Mouse (Mus musculus) heart, adult 8-10 months (tissue): ENCODE results near the gene 6330403K07Rik. TPM values are rescaled to one million over a fixed set of nuclear protein-coding genes. Genes with fewer than 3 reads are reported as not detected.

Experiments used
- DNase-seq: peaks from one replicate; pipeline ENCODE4 v3.0.0; 2022; ENCODE audit warnings: low spot score
- total RNA-seq, 4 experiments: library from RNA; stranded (reverse); gene quantifications; 2 replicates each; pipeline ENCODE4 v1.2.4; 2022

6330403K07Rik gene
- total RNA-seq, result 1 to 10 TPM in 1 of 4 experiments, under 1 TPM in 3; 0.41 to 1.2 (median 0.57) TPM

DNA sequence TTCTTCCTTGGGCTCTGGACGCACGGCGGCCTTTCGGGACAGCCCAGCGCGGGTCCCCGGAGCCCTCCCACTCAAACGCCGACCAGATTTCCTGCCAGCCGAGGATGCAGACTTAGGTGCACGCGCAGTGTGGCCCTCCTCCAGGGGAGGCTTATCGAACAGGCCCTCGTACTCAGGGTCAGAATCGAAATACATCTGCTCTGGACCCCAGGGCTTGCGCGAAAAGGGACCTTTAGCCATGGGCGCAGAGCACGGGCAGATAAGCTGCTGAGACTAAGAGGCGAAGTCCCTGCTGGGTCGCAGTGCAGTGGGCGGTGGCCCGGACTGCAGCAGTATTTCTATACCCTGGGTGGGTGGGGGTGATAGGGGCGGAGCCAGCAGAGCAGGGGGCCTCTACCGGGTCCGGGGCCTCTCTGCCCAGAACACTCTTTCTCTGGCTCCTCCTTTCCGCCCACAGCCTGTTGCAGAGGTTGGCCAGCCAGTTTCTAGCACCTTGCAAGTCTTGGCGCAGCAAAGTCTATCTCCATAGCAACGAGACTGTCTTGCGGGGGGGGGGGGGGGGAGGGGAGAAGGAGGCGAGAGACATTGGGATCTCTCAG is at the start of gene 6330403K07Rik:
Gene 6330403K07Rik, minus strand, starts transcription at position 351 of the 599 bp plus-strand sequence.
- DNase-seq, result no peak

DNA sequence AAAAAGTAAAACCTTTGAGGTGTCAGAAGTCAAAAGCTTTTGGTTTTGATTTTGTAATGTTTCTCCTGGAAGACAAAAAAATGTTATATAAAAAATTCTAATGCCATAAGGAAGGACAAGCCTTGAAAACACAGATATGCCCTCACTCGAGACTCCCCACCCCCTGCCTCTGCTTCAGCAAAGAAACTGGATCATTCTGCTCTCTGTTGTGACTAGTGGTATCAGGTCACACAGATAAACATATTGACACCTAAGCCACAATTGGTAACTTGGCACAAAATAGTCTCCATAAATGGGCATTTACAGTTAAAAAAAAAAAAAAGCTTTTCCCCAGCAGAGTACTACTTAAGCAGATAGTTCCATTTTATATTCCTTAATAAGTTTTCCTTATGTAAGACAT is 43.0 kb upstream of the 6330403K07Rik start:
- DNase-seq, result no peak

DNA sequence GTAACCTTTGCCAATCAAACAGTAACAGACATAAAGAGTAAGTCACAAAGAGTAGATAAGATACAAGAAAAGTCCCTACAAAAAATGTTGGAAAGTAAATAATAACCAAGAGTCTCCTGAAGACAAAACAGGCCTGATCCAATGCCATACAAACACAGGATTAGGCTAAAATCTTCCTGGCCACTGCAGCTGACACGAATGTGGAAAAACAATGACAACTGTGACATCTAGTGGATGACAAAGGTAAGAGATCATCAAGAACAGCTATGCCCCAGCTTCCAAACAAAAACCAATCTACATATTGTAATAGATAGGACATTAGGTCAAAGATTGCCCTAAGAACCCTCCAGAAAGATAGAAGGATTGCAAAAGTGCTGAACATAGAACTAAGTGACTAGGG is 19.2 kb upstream of the 6330403K07Rik start:
- DNase-seq, result peak; percentile 6

DNA sequence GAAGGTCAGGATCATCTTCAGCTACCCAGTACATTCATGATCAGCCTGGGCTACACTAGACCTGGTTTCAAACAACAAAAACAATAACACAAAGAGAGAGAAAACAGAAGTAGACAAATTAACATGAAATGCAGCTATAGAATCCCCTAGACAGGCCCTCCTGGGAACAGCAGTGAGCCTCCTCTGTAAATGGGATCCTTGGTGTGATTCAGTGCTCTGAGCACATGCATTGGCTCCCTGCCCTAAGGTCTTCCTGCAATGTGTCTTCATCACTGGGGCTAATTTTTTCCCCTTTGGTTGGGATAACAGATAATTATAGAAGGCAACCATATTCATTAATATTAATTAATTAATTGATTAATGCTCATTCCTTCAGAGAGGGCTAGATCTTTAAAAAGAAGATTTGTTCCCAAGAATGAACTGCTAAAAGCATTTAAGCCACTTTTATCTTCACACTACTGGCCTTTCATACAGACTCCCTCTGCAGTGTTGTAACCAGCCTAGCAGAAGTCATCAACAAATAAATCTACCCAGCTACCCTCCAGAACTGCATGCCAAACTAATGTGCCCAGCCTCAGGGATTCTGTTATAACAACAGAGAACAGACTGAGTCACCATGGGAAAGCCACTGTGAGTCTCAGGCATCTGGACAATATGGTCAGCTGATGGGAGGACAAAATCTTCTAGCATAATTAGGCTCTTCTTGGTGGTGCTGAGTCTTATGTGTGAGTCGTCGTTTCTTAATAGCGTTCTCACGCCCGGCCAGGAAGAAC is 6.4 kb upstream of the 6330403K07Rik start:
- no peak for DNase-seq

DNA sequence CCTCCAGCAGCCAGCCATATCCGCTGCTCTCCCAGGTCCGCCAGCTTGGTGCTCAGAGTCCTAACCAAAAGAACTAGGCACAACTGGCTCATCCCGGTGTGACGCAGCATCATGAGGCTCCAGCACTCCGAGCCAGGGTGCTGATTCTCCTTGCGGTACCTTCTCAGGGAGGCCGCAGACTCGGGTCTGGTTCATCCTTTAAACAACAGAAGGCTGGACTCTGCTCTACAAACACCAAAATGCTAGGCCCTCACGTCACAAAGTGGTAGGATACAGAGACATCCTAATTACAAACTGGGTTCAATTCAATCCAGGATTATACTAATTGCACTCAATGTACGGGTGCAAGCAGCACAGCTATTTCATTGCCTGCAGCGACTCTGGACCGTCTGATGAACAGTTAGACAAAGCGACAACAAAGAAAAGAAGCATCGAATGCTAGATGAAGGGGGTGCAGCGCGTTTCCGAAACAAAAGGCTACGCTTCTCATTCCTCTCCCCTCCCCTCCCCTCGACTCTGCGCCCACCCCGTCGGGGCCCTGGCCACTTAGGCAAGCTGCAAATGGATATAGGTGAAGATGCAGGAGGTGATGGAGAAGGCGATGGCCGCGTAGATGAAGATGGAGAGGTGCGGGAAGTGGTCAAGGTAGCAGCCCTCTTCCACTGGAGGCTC is 686 bp downstream of the 6330403K07Rik start:
- DNase-seq, result no peak

DNA sequence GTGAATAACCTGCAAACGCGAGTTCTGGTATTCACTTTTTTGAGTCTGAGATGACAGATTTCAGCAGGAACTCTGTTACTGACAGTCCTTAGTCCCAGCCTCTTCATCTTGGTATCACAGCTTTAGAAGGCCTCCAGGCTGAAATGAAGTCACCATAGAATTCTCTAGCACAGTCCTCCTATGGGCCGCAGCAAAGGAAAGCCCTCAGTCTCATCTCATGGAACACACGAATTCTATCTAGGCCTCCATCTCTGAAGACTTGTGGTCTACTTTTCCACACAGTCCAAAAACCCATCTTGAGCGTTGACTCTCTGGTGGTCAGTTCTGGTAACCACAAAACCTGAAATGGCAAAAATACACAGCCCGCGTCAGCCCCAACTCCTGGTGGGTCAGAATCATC is 1.2 kb downstream of the 6330403K07Rik start:
- DNase-seq, result no peak

DNA sequence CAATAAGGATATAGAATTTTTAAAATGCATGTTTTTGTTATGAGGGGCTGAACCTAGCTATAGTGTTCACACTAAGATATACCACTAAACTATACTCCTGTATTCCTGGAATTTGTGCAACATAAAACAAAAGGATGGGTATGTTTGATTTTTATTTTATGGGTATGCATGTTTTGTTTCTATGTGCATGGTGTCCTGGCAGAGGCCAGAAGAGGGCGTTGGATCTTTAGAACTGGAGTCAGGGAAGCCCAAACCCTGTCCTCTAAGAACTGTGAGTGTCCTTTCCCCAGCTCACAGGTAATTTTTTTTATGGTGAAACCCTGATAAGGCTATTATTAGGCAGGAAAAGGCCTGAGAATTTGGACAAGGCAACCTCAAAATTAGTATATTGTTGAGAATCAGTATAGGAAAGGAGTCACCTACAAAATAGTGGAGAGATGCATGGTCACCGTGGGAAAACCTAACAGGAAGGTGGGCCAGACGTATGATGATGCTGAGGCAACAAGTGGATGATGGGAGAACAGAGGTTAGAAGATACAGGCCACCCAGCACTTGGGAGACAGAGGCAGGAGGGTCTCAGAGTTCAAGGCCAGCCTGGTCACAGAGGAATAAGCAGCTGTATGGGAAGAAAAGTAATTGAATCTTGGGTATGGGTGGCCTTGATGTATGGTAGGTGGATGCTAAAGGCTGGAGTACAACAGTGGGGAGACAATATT is 3.8 kb downstream of the 6330403K07Rik start:
- no peak for DNase-seq

DNA sequence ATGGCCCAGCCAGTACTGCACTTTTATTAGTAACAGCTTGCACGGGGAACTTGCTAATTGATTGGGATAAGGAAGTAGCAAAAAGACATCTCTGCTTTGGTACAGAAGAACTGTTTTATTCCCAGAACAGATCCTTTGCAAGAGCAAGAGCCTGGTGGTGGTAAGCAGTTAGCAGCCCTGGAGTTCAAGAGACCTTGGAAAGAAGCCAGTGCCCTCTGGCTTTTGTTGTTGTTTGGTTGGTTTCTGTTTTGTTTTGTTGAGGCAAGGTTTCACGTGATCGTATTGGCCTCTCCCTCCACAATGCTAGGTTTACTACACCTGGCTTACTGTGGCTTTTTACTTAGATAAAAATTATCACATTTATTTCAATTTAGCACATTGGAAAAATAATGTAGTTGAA is 5.0 kb downstream of the 6330403K07Rik start:
- no peak for DNase-seq

DNA sequence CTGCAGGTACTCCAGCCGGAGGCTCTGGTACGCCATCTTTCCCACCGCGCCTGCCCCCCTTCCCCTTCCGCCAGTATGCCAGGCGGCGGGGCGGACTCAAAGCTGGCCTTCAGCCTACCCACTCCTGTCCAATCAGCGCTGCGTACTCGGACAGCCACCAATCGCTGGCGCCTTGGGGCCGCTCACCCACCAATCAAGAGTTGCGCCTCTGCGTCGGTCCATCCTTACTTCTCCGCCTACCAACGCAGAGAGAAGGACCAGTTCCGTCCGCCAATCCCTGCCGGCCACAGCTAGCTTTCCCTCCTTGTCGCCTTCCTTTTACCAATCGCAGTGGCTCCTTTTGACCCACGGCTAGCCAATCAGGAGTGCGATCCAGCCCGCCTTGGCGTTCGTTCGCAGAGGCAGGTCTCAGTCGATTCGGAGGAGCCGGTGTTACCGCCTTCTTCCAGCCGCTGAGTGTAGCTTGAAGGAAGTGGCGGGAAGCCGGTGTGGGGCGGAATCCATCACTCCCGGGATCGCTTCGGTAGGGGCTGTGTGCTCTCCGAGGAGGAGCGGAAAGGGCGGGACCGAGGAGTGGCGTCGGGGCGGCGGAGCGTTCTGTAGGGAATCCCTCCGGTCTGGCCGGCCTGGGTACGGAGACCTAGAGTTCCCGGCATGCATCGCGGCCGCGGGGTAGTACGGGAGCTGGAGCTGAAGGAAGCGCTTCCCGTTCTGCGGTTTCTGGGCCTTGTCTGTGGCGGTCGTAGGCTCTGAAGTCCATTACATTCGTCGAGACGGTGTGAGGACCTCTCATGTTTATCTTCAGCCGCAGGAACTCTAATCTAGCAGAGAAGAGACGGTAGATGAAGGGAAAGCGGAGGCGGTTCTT is 13.9 kb downstream of the 6330403K07Rik start, which contains the start of the genes Mis12 and Derl2:
Gene Mis12, plus strand, starts transcription at position 411 of the 868 bp plus-strand sequence.
Gene Derl2, minus strand, starts transcription at position 641 of the 868 bp plus-strand sequence.
- peak; percentile 99 for DNase-seq

DNA sequence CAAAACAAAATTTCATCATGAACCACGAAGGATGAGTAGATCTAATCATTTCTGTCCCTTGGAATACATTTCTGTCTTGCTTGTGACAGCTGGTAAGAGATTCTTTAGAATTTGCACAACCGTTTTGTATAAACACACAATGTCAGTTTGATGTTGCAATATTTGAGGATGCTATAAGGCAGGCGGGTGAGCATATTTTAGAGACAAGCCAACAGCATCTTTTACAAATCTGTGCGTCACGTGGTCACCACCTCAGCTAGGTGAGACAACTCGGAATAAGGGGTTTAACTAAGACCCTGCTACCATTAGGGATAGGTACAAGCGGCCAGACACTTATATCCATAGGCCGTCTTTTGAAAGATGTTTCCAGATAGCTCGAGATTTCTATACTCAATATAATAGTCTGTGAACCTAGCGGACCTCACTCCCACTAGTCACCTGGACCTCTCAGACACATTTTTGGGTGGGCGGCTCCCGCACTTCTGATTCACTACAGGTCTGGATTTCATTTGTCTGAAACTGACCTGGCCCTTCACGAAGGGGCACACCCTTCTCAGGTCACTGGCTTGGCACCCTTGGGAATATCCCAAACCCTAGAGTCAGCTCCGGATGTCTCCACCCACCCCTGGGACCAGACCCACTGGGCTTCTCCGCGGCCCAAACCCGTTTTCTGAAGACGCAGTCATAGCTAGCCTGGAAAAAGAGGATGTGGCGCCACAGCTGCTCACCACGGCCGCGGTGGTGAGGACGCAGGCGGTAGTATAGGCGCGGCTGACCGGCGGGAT is 14.7 kb downstream of the 6330403K07Rik start:
- DNase-seq, result no peak

DNA sequence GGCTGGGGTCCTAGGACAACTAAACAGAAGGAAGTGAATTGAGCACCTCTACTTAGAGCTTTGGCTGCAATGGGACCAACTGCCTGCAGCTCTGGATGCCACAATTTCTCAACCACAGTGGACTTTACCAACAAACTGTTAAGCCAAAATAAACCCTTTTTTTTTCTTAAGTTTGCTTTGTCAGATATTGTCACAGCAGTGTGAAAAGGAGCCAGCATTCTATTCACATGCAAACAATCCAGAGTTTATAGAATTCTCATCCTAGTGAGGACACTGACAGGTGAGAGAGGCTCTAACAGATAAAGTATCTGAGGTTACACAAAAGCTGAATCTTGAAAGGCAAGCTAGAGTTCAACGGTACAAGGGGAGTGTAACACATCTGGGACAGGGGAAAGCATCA is 16.3 kb downstream of the 6330403K07Rik start:
- DNase-seq, result no peak

DNA sequence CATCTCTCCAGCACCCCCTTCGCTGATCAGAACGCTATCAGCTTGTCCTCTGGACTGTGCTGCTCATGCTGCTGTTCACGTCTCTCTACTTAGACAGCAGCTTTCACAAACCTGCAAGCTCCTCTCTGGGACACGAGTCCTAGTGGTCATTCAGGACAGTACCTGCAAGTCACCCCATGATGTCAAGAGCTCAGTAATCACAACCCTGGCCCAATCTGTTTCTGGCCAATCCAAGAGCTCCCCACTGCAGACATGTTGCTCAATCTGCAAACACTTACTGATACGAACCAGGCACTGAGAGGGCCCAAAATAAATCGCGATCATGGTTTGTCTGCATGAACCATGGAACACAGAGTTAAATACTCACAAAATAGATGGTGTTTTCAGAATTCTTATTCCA is 20.6 kb downstream of the 6330403K07Rik start:
- DNase-seq, result no peak

DNA sequence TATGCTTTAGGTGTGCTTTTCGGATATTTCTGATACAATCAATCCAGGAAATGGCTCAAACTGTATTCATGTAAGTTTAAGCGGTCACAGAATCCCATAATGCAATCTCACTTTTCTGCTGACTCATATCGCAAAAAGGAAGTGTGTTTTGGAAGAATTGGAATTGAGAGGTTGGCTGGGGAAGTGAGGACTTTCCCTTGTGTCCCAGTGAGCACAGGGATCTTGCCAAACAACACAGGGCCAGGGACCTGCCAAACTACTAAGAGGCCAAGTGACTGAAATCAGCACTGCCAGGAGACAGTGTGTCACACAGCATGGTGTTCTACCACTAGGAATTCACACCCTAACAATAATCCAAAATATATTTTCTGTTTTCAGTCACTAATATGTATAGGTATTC is 25.0 kb downstream of the 6330403K07Rik start:
- peak; percentile 64 for DNase-seq

DNA sequence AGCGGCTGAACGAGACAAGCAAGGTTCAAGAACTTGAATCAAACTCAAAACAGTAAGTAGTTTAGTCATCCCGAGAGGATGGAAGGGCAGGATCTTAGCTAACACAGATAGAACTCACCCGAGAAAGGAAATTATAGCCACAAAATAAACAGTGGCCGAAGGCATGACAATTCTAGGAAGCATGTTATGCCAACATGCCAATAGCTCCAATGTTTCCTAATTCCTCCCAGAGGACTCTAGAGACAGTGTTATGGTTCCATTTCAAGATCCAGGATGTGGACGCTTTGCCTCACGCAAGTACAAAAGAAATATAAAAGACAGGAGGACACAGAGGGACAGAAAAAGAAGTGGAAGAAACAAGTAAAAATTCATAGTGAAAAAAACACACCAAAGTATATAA is 25.5 kb downstream of the 6330403K07Rik start:
- no peak for DNase-seq

DNA sequence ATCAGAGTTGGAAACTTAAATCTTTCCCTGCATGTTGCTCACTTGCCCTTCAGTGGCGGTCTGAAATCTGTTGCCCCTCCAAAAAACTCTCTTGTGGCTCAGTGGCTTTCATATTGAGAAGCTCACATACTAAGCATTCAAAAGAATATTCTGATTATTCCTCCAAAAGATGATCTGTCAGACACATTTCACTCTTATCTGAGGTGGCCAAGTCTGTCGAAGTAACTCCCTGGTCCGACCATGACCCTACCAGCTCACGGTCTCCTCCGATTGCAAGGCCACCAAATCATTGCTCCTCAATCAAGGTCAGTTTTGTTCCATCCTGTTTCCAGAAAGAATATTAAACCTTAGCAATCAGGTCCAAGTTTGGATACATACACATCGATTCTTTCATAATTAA is 26.3 kb downstream of the 6330403K07Rik start:
- DNase-seq, result no peak

DNA sequence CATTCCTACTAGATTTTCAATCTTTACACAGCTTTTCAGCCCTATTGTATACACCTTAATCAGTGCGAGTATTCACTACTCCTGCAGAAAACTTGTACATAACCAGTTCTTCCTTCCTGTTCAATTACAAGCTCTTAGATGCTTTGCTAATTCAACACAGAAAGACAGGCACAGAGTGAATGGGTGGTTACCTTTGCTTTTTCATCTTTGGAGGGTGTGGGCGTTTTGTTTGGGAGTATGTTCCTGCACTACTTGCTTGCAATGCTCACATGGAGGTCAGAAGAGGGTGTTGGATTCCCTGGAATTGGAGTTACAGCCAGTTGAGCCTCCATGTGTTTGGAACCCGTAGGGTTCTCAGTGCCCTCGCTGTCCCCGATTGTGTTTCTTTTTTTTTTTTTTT is 28.3 kb downstream of the 6330403K07Rik start:
- DNase-seq, result no peak

DNA sequence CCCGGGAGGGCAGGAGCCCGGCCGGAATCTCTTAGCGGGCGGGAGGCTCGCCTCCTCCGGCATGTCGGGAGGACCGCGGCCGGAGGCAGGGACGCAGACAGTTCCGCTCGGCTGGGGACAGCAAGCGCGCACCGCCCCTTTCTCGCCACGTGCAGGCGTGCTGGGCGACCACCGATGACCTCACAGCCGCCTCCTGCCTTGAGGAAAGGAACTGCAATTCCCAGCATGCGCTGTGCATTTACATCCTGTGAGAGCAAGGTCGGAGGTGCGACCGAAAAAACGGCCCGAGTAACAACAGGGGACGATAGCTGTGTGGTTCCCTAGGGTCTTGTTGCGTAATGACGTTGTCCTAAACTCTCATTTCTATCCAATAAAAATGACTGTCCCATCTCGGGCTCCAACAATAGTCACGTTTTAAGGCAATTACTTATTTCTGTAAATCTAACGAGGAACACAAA is 29.0 kb downstream of the 6330403K07Rik start, which contains the start of gene Dhx33:
Gene Dhx33, minus strand, starts transcription at position 122 of the 458 bp plus-strand sequence.
- peak; percentile 97 for DNase-seq

DNA sequence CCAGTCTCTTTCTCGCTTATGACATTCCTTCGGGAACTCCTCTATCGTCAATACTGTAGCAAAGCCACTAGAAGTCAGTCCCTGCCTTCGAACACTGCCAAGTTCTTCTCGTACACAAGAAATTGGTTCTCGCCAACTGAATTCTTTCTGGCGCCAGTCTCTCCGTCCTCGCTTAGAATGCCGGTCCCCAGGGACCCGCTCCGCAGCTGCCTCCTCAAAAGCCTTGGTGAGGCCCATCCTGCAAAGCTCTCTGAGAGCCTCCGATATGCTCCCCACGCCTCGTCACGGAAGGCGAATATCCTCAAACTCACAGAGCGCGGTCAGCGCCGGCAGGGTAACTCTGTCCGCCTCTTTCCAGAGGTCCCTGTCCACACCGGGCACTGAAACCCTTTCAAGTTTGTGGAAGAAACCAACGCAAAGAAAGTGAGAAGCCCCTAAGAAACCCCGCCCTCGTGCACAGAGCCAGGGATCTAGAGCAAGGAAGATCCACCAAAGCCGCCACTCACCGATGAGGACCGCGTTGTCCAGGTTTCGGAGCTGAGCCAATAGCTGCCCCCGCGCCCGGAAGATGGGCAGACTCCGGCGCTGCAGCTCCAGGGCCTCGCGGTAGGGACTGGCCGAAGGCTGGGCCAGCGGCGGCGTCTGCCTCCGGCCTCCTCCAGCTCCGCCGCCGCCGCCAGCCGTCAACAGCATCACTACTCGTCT is 29.6 kb downstream of the 6330403K07Rik start:
- no peak for DNase-seq

DNA sequence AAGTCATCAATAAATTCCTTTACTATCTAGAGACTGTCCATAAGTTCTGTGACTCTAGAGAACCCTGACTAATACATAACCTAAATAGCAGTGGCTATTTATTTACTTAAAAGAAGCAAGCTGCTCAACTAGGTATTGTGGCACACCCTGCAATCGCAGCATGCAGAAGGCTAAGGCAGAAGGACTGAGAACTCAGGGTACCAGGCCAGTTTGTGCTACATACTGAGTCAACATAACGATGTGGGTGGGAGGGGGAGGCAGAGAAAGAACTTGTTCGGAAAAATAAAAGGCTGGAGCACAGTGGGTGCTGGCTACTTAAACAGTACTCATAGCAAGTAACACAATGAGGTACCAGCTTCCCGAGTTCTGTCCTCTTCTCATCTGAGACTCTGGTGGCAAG is 32.1 kb downstream of the 6330403K07Rik start:
- DNase-seq, result no peak
